Mouse (Mus musculus) olfactory bulb, adult 2 months (tissue): Measurements from ENCODE around the gene Kalrn.

Source experiments
- CTCF ChIP-seq: fragments of 200-500 bp; IDR thresholded peaks from 2 replicates; pipeline ENCODE4 v1.5.1; 2012; ENCODE audit warnings: low read depth, mild to moderate bottlenecking, low read length, moderate library complexity; ENCODE audit not compliant: insufficient read depth
- POLR2A ChIP-seq: fragments of 200-500 bp; IDR thresholded peaks from 2 replicates; pipeline ENCODE4 v1.6.1; 2012; ENCODE audit warnings: mild to moderate bottlenecking, low read depth, low read length, moderate library complexity; ENCODE audit not compliant: insufficient read depth

DNA sequence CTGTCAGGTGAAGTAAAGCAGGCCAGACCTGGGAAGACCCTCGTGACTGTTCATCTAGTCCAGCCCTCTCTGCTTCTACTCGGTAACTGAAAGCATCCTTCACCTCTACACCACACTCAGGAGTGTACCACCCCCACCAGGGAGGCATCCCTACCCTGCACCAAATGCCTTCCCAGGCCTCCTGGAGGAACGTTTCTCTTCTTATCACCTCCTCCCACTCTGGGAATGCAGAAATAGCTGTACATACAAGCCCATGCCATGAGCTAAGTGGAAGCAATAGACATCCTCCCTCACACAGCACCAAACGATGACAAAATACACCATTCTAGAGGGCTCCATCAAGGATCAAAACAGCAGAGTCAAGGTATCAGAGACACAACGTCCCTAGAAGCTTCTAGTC, 168.2 kb downstream of the Kalrn start:
- TF ChIP-seq CTCF, result no peak
- TF ChIP-seq POLR2A, result no peak
